Mouse (Mus musculus) hindbrain, embryonic 16.5 days (tissue): ENCODE results near the gene Oit3. TPM values are rescaled to one million over a fixed set of nuclear protein-coding genes. Genes with fewer than 3 reads are reported as not detected.
A peak's percentile ranks its signal among the peaks of the same experiment; 100 is the strongest.

Source experiments
- ATAC-seq: fragments of 200-750 bp; cut with Nextera tagmentation; 2 replicates; pipeline ENCODE4 v1.8.0; 2017; ENCODE audit warnings: moderate TSS enrichment, moderate library complexity
- H3K27ac ChIP-seq: fragments of 300-500 bp; sonication (generic); 2 replicates; pipeline ENCODE4 v1.5.1; 2014; ENCODE audit warnings: low read depth, mild to moderate bottlenecking, control low read depth, low read length, moderate library complexity
- H3K27me3 ChIP-seq: fragments of 300-500 bp; sonication (generic); replicated peaks from 2 replicates; pipeline ENCODE4 v1.6.1; 2014; ENCODE audit warnings: low read length; ENCODE audit not compliant: control insufficient read depth, insufficient read depth
- H3K36me3 ChIP-seq: fragments of 300-500 bp; sonication (generic); 2 replicates; pipeline ENCODE4 v1.6.1; 2014; ENCODE audit warnings: mild to moderate bottlenecking, low read length, moderate library complexity, mixed read lengths; ENCODE audit not compliant: control insufficient read depth, insufficient read depth
- H3K4me1 ChIP-seq: fragments of 300-500 bp; sonication (generic); 2 replicates; pipeline ENCODE4 v1.6.1; 2014; ENCODE audit warnings: low read depth, low read length; ENCODE audit not compliant: control insufficient read depth, insufficient read depth
- H3K4me2 ChIP-seq: fragments of 300-500 bp; sonication (generic); 2 replicates; pipeline ENCODE4 v1.6.1; 2014; ENCODE audit warnings: mild to moderate bottlenecking, low read length, control low read depth, moderate library complexity
- H3K4me3 ChIP-seq: fragments of 300-500 bp; sonication (generic); 2 replicates; pipeline ENCODE4 v1.5.1; 2014; ENCODE audit warnings: mild to moderate bottlenecking, low read length, control low read depth, moderate library complexity
- H3K9ac ChIP-seq: fragments of 300-500 bp; sonication (generic); 2 replicates; pipeline ENCODE4 v1.6.1; 2014; ENCODE audit warnings: low read depth, mild to moderate bottlenecking, control low read depth, low read length, moderate library complexity
- H3K9me3 ChIP-seq: fragments of 300-500 bp; sonication (generic); 2 replicates; pipeline ENCODE4 v1.6.1; 2014; ENCODE audit warnings: mild to moderate bottlenecking, low read length, moderate library complexity; ENCODE audit not compliant: control insufficient read depth
- WGBS: fragments of 180-500 bp; shearing (Covaris S2); extraction: QIAGEN DNeasy Blood & Tissue Kit; methylation state at CpG from one replicate; pipeline ENCODE4 v1.1.7; 2014; 5-methylcytosine and 5-hydroxymethylcytosine counted together
- polyA plus RNA-seq: library from polyadenylated mRNA; unstranded; fragments of >200 nt; fragmentation: Nextera tagmentation; extraction: Ambion mirVana; gene quantifications from 2 replicates; pipeline ENCODE4 v1.2.1, GENCODE M21; 2015

Gene Oit3
- 0.20 and 0.48 TPM in 2 replicates for polyA plus RNA-seq

GRCm38 (mm10) chr10:59441735-59442134 is at the start of gene Oit3:
Oit3 (minus strand) TSS chr10:59441778.
- no peak for ATAC-seq
- WGBS = 85% methylated on average over 11 of the region's 11 CpGs
- H3K36me3 ChIP-seq = no peaks in the 10 kb centered on the region

GRCm38 (mm10) chr10:59490920-59491319 is 49.3 kb upstream of the Oit3 start:
- ATAC-seq = no peak
- H3K27me3 ChIP-seq = no peaks in the 10 kb centered on the region
- peaks cover 6% of the 10 kb centered on the region; the same call in 1 of the 2 replicates for H3K9me3 ChIP-seq
- no peak overlapping the region for H3K4me2 ChIP-seq
- H3K9ac ChIP-seq = no peak overlapping the region
- no peak overlapping the region for H3K27ac ChIP-seq
- WGBS = 71% methylated on average over 8 of the region's 8 CpGs
- no peaks in the 10 kb centered on the region for H3K36me3 ChIP-seq
- H3K4me1 ChIP-seq = no peaks in the 10 kb centered on the region
- H3K4me3 ChIP-seq = no peak overlapping the region

More at GRCm38 (mm10) chr10:59441735-59442134, at the start of gene Oit3:
- no peak within 1 kb of the TSS for H3K27ac ChIP-seq
- no peak within 1 kb of the TSS for H3K9ac ChIP-seq
- no peaks in the 10 kb centered on the region for H3K9me3 ChIP-seq
- H3K4me3 ChIP-seq = no peak within 1 kb of the TSS
- no peaks in the 10 kb centered on the region for H3K27me3 ChIP-seq
- H3K4me1 ChIP-seq = no peaks in the 10 kb centered on the region; the same call in 1 of the 2 replicates
- no peak within 1 kb of the TSS for H3K4me2 ChIP-seq

GRCm38 (mm10) chr10:59489411-59489810 is 47.8 kb upstream of the Oit3 start:
- Histone ChIP-seq H3K4me2 (no peak overlapping the region), H3K27me3 (no peaks in the 10 kb centered on the region), H3K9ac (no peak overlapping the region), H3K4me1 (no peaks in the 10 kb centered on the region), H3K4me3 (no peak overlapping the region), H3K9me3 (peaks cover 6% of the 10 kb centered on the region; the same call in 1 of the 2 replicates), H3K36me3 (no peaks in the 10 kb centered on the region), H3K27ac (no peak overlapping the region)
- 96% methylated on average over 1 of the region's 1 CpGs for WGBS
- ATAC-seq = no peak

GRCm38 (mm10) chr10:59487351-59487750 is 45.8 kb upstream of the Oit3 start:
- WGBS = 97% methylated on average over 2 of the region's 2 CpGs

GRCm38 (mm10) chr10:59484318-59484717 is 42.7 kb upstream of the Oit3 start:
- H3K27ac ChIP-seq = no peak overlapping the region
- no peaks in the 10 kb centered on the region for H3K36me3 ChIP-seq
- no peaks in the 10 kb centered on the region for H3K4me1 ChIP-seq
- H3K4me2 ChIP-seq = no peak overlapping the region
- H3K27me3 ChIP-seq = no peaks in the 10 kb centered on the region
- ATAC-seq = 0 out of 2 replicates have a peak, but pooled peaks have one; percentile 40
- H3K9ac ChIP-seq = no peak overlapping the region
- 78% methylated on average over 6 of the region's 6 CpGs for WGBS
- H3K4me3 ChIP-seq = no peak overlapping the region
- no peaks in the 10 kb centered on the region for H3K9me3 ChIP-seq

More at GRCm38 (mm10) chr10:59487351-59487750, 45.8 kb upstream of the Oit3 start:
- H3K4me1 ChIP-seq = no peaks in the 10 kb centered on the region
- H3K4me2 ChIP-seq = no peak overlapping the region
- no peak overlapping the region for H3K9ac ChIP-seq
- peaks cover 6% of the 10 kb centered on the region; the same call in 1 of the 2 replicates for H3K9me3 ChIP-seq
- no peak overlapping the region for H3K27ac ChIP-seq
- H3K36me3 ChIP-seq = no peaks in the 10 kb centered on the region
- no peaks in the 10 kb centered on the region for H3K27me3 ChIP-seq
- no peak overlapping the region for H3K4me3 ChIP-seq
- ATAC-seq = no peak

GRCm38 (mm10) chr10:59481381-59481780 is 39.8 kb upstream of the Oit3 start:
- Histone ChIP-seq H3K9ac (no peak overlapping the region), H3K4me1 (no peaks in the 10 kb centered on the region), H3K27ac (no peak overlapping the region), H3K27me3 (no peaks in the 10 kb centered on the region), H3K36me3 (no peaks in the 10 kb centered on the region), H3K4me3 (no peak overlapping the region), H3K4me2 (no peak overlapping the region), H3K9me3 (peaks cover 2% of the 10 kb centered on the region; the same call in 1 of the 2 replicates)
- WGBS = 85% methylated on average over 5 of the region's 5 CpGs
- ATAC-seq = no peak

- peaks cover 2% of the 10 kb centered on the region; the same call in 1 of the 2 replicates for H3K36me3 ChIP-seq
- peak; percentile 61; the same call in 1 of the 2 replicates for ATAC-seq
- no peak overlapping the region for H3K4me2 ChIP-seq
- no peaks in the 10 kb centered on the region for H3K27me3 ChIP-seq
- H3K9ac ChIP-seq = no peak overlapping the region
- no peaks in the 10 kb centered on the region for H3K9me3 ChIP-seq
- no peak overlapping the region for H3K4me3 ChIP-seq
- 79% methylated on average over 5 of the region's 5 CpGs for WGBS
- no peaks in the 10 kb centered on the region for H3K4me1 ChIP-seq
- H3K27ac ChIP-seq = no peak overlapping the region
Measured at GRCm38 (mm10) chr10:59470451-59470850, 28.9 kb upstream of the Oit3 start.

- Histone ChIP-seq H3K4me1 (no peaks in the 10 kb centered on the region), H3K9ac (no peak overlapping the region), H3K9me3 (no peaks in the 10 kb centered on the region), H3K36me3 (peaks cover 3% of the 10 kb centered on the region; the same call in 1 of the 2 replicates), H3K27ac (no peak overlapping the region), H3K4me3 (no peak overlapping the region), H3K4me2 (no peak overlapping the region), H3K27me3 (no peaks in the 10 kb centered on the region)
- 83% methylated on average over 12 of the region's 12 CpGs for WGBS
- ATAC-seq = no peak
Measured at GRCm38 (mm10) chr10:59467297-59467696, 25.7 kb upstream of the Oit3 start.

GRCm38 (mm10) chr10:59466626-59467025 is 25.0 kb upstream of the Oit3 start:
- no peak overlapping the region for H3K4me3 ChIP-seq
- peaks cover 3% of the 10 kb centered on the region; the same call in 1 of the 2 replicates for H3K36me3 ChIP-seq
- no peak overlapping the region for H3K9ac ChIP-seq
- H3K4me1 ChIP-seq = no peaks in the 10 kb centered on the region; the same call in 1 of the 2 replicates
- no peak overlapping the region for H3K4me2 ChIP-seq
- H3K9me3 ChIP-seq = no peaks in the 10 kb centered on the region
- no peaks in the 10 kb centered on the region for H3K27me3 ChIP-seq
- no peak overlapping the region for H3K27ac ChIP-seq
- WGBS = 80% methylated on average over 4 of the region's 4 CpGs
- no peak for ATAC-seq
